Mouse (Mus musculus) embryonic facial prominence, embryonic 11.5 days (tissue): ENCODE data around the gene Slc2a13. TPM values are rescaled to one million over a fixed set of nuclear protein-coding genes. Genes with fewer than 3 reads are reported as not detected.

Experiments used
- ATAC-seq: fragments of 200-750 bp; cut with Nextera tagmentation; replicated peaks from 2 replicates; pipeline ENCODE4 v1.8.0; 2017; ENCODE audit warnings: low read depth; ENCODE audit not compliant: insufficient number of reproducible peaks, low FRiP score, low TSS enrichment
- DNase-seq: peaks from one replicate; pipeline ENCODE4 v3.0.0-alpha.2; 2015; ENCODE audit warnings: low spot score
- H3K27ac ChIP-seq: fragments of 300-500 bp; sonication (generic); replicated peaks from 2 replicates; pipeline ENCODE4 v1.5.1; 2014; ENCODE audit warnings: mild to moderate bottlenecking, low read depth, low read length, control low read depth
- H3K27me3 ChIP-seq: fragments of 300-500 bp; sonication (generic); 2 replicates; pipeline ENCODE4 v1.6.1; 2014; ENCODE audit warnings: mild to moderate bottlenecking, low read length, moderate library complexity, mixed read lengths; ENCODE audit not compliant: control insufficient read depth, insufficient read depth
- H3K36me3 ChIP-seq: fragments of 300-500 bp; sonication (generic); replicated peaks from 2 replicates; pipeline ENCODE4 v1.6.1; 2014; ENCODE audit warnings: low read depth, mild to moderate bottlenecking, low read length, moderate library complexity, mixed read lengths; ENCODE audit not compliant: control insufficient read depth, insufficient read depth
- H3K4me1 ChIP-seq: fragments of 300-500 bp; sonication (generic); 2 replicates; pipeline ENCODE4 v1.6.1; 2014; ENCODE audit warnings: low read length, mixed read lengths; ENCODE audit not compliant: control insufficient read depth, insufficient read depth
- H3K4me2 ChIP-seq: fragments of 300-500 bp; sonication (generic); 2 replicates; pipeline ENCODE4 v1.6.1; 2014; ENCODE audit warnings: low read depth, mild to moderate bottlenecking, control low read depth, low read length, moderate library complexity
- H3K4me3 ChIP-seq: fragments of 300-500 bp; sonication (generic); 2 replicates; pipeline ENCODE4 v1.5.1; 2014; ENCODE audit warnings: low read depth, low read length, control low read depth
- H3K9ac ChIP-seq: fragments of 300-500 bp; sonication (generic); replicated peaks from 2 replicates; pipeline ENCODE4 v1.6.1; 2014; ENCODE audit warnings: mild to moderate bottlenecking, control low read depth, low read length
- H3K9me3 ChIP-seq: fragments of 300-500 bp; sonication (generic); replicated peaks from 2 replicates; pipeline ENCODE4 v1.6.1; 2016; ENCODE audit warnings: mild to moderate bottlenecking, low read length, inconsistent platforms, mixed read lengths; ENCODE audit not compliant: control insufficient read depth
- WGBS: fragments of 180-500 bp; shearing (Covaris S2); extraction: QIAGEN DNeasy Blood & Tissue Kit; methylation state at CpG from one replicate; pipeline ENCODE4 v1.1.7; 2014; 5-methylcytosine and 5-hydroxymethylcytosine counted together
- polyA plus RNA-seq: library from polyadenylated mRNA; unstranded; fragments of >200 nt; fragmentation: Nextera tagmentation; extraction: Ambion mirVana; gene quantifications from 2 replicates; pipeline ENCODE4 v1.2.1, GENCODE M21; 2014

Gene Slc2a13
- 1.5 and 2.0 TPM in 2 replicates for polyA plus RNA-seq

- WGBS = 0% methylated on average over 25 of the region's 26 CpGs
- Histone ChIP-seq H3K9me3 (no peaks in the 10 kb centered on the region), H3K4me2 (peak within 1 kb of the TSS; percentile 97), H3K4me1 (no peaks in the 10 kb centered on the region), H3K27ac (0 out of 2 replicates have a peak within 1 kb of the TSS, but pooled peaks have one; percentile 29), H3K27me3 (peaks cover 3% of the 10 kb centered on the region; the same call in 1 of the 2 replicates), H3K9ac (peak within 1 kb of the TSS; percentile 77), H3K36me3 (no peaks in the 10 kb centered on the region), H3K4me3 (peak within 1 kb of the TSS; percentile 66)
- DNase-seq = peak; percentile 95
- ATAC-seq = peak; percentile 92
These were observed at the start of gene Slc2a13 for GRCm38 (mm10) chr15:91573111-91573538. Gene Slc2a13 (minus strand): TSS chr15:91573261.

- Histone ChIP-seq H3K27me3 (no peaks in the 10 kb centered on the region), H3K9me3 (no peaks in the 10 kb centered on the region), H3K4me1 (no peaks in the 10 kb centered on the region), H3K36me3 (no peaks in the 10 kb centered on the region), H3K4me3 (no peak overlapping the region), H3K27ac (no peak overlapping the region), H3K9ac (no peak overlapping the region), H3K4me2 (no peak overlapping the region)
- no peak for DNase-seq
- 54% methylated on average over 12 of the region's 12 CpGs for WGBS
- ATAC-seq = no peak
These were observed 43.0 kb upstream of the Slc2a13 start for GRCm38 (mm10) chr15:91616016-91616415.

DNA sequence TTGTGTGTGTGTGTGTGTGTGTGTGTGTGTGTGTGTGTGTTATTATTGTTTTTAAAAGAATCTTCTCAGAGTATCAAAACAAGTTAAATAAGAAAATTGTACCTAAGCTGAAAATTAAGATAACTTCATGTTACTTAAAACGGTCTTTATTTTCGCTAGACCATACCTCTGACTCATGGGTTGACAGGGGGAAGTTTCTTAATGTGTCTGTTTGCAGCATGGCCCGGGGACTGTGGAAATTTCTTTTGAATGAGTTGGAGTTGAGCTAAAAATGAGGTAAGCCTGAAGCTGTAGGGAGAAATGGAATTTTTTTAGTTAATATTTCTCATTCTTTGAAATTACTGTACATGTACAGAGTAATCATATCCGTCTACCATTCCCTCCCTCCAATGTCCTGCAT is 42.5 kb upstream of the Slc2a13 start:
- no peak overlapping the region for H3K4me2 ChIP-seq
- ATAC-seq (no peak), DNase-seq (no peak)
- no peaks in the 10 kb centered on the region for H3K9me3 ChIP-seq
- H3K9ac ChIP-seq = no peak overlapping the region
- no peaks in the 10 kb centered on the region for H3K27me3 ChIP-seq
- no peaks in the 10 kb centered on the region for H3K4me1 ChIP-seq
- no peak overlapping the region for H3K4me3 ChIP-seq
- no peak overlapping the region for H3K27ac ChIP-seq
- 86% methylated on average over 4 of the region's 4 CpGs for WGBS
- no peaks in the 10 kb centered on the region for H3K36me3 ChIP-seq

- no peak overlapping the region for H3K4me2 ChIP-seq
- 91% methylated on average over 11 of the region's 11 CpGs for WGBS
These were observed 41.1 kb upstream of the Slc2a13 start for GRCm38 (mm10) chr15:91613981-91614665.

DNA sequence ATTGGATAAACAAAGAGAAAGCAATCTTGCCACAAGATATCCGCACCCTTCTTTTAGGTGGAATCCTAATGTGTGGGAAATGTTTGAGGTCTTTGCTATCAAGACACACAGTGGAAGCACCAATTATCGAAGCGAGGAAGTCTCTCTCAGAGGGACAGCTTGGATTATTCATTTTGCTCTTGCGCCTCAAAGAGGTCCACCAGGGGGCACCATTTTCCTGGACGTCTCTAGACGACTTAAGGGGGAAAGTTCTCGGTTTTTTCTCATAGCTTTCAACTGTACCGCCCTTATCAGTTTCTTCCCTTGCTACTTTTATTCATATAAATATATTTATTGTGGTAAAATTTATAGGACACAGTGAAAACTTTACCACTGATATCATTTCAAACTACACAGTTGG is 36.7 kb upstream of the Slc2a13 start:
- no peak overlapping the region for H3K9ac ChIP-seq
- no peak for ATAC-seq
- H3K4me2 ChIP-seq = no peak overlapping the region
- DNase-seq = peak; percentile 81
- H3K9me3 ChIP-seq = no peaks in the 10 kb centered on the region
- WGBS = 32% methylated on average over 8 of the region's 8 CpGs
- no peaks in the 10 kb centered on the region for H3K4me1 ChIP-seq
- no peak overlapping the region for H3K4me3 ChIP-seq
- no peaks in the 10 kb centered on the region for H3K36me3 ChIP-seq
- H3K27me3 ChIP-seq = no peaks in the 10 kb centered on the region
- H3K27ac ChIP-seq = no peak overlapping the region

More at GRCm38 (mm10) chr15:91613981-91614665, 41.1 kb upstream of the Slc2a13 start:
- Histone ChIP-seq H3K9me3 (no peaks in the 10 kb centered on the region), H3K27ac (no peak overlapping the region), H3K4me1 (no peaks in the 10 kb centered on the region), H3K4me3 (no peak overlapping the region), H3K27me3 (no peaks in the 10 kb centered on the region), H3K9ac (no peak overlapping the region), H3K36me3 (no peaks in the 10 kb centered on the region)
- DNase-seq = no peak
- ATAC-seq = no peak

DNA sequence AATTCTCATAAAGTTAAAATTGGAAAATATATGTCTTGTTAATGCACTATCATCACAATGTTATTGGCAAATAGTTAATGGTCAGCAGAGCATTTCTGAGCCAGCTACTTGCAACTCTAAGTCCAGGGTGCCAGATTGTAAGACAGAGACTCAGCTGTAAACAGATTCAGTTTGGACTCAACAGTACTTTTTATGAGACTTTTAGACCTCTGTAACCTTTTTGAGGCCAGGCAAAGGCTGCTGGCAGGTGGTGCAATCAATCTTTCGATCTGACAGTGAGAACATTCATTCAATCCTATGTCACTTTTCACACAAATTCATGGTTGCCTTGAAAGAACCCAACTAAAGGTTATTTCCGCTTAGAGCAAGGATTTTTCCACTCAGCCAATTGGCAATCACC is 35.8 kb upstream of the Slc2a13 start:
- no peak overlapping the region for H3K9ac ChIP-seq
- H3K27me3 ChIP-seq = no peaks in the 10 kb centered on the region
- no peaks in the 10 kb centered on the region for H3K36me3 ChIP-seq
- H3K9me3 ChIP-seq = no peaks in the 10 kb centered on the region
- DNase-seq (no peak), ATAC-seq (no peak)
- no peak overlapping the region for H3K4me3 ChIP-seq
- 90% methylated on average over 2 of the region's 2 CpGs for WGBS
- H3K4me1 ChIP-seq = no peaks in the 10 kb centered on the region
- H3K27ac ChIP-seq = no peak overlapping the region
- no peak overlapping the region for H3K4me2 ChIP-seq

DNA sequence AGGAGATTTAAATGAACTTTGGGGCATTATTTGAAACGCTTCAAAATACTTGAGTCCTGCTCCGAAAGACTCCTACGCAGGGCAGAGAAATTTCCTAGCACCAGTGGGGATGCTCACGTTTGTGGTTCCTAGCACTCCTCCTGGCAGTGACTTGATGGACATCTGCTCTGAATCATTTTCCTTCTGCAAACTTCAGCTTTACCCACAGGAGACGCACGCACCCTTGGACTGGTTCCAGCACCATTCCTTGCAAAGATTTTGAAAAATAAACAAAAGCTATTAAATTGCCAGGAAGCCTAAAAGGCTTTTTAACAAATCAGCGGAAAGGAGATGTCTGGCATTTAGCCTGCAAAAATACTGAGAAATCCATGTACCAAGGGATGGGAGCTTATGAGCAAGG is 28.1 kb upstream of the Slc2a13 start:
- Histone ChIP-seq H3K9ac (no peak overlapping the region), H3K4me2 (no peak overlapping the region), H3K36me3 (no peaks in the 10 kb centered on the region), H3K4me3 (no peak overlapping the region), H3K9me3 (no peaks in the 10 kb centered on the region), H3K27me3 (no peaks in the 10 kb centered on the region), H3K27ac (no peak overlapping the region), H3K4me1 (no peaks in the 10 kb centered on the region)
- 65% methylated on average over 7 of the region's 7 CpGs for WGBS
- no peak for ATAC-seq
- DNase-seq = peak; percentile 26

DNA sequence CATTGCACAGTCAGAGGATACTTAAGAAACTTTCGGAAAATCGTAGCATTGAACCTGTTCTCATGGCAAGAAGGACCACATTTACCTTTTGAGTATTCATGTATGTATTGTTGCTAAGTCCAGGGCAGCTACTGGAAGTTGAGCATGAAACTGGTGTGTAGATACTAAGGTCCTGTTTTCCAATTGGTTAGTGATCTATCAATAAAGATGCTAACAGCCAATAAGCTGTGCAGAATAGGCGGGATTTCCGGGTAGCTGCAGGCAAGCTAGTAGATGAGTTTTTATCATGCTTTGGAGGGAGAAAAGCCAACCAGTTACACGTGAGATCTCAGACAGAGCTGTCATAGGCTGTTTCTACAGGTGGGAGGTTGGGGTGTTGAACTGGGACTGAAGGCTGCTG is 24.2 kb upstream of the Slc2a13 start:
- H3K9me3 ChIP-seq = no peaks in the 10 kb centered on the region
- no peak overlapping the region for H3K4me3 ChIP-seq
- no peaks in the 10 kb centered on the region for H3K27me3 ChIP-seq
- no peaks in the 10 kb centered on the region for H3K36me3 ChIP-seq
- H3K27ac ChIP-seq = no peak overlapping the region
- no peak for ATAC-seq
- H3K4me2 ChIP-seq = no peak overlapping the region
- H3K4me1 ChIP-seq = no peaks in the 10 kb centered on the region
- DNase-seq = no peak
- H3K9ac ChIP-seq = no peak overlapping the region
- 83% methylated on average over 5 of the region's 5 CpGs for WGBS
